Mouse (Mus musculus): ENCODE measurements around the gene Gpr155.

DNA sequence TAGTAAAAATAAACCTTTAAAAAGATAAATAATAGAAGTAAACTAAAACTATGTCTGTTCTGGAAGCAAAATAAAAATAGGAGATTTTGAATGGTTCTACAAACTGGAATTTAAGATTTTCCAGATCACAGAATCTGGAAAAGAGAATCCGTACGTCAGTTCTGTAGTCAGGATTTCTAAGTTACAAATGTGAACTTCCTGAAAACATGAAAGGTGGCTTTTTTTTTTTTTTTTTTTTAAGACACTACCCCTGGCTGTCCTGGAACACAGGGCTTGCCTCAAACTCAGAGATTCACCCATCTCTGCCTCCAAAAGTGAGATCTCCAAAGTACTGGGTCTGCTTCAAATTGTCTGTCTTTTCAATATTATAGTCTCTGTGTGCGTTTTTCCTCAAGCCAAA lies 72.1 kb downstream of the Gpr155 start:
- no peak for TF ChIP-seq CTCF (IDR thresholded peaks at IDR 0.05; ENCODE audit: low read depth)
- no peak for TF ChIP-seq EP300 (IDR thresholded peaks at IDR 0.05; ENCODE audit: low read depth)
